Mouse (Mus musculus): ENCODE measurements around the gene Klc3.

GRCm38 (mm10) chr7:19409753-19410152 lies 5.8 kb upstream of the Klc3 start:
- TF ChIP-seq CTCF (IDR thresholded peaks at IDR 0.05) (no peak), POLR2A (IDR thresholded peaks at IDR 0.05; ENCODE audit: insufficient read depth, low read depth, low read length) (0 out of 2 replicates have a peak, but pooled peaks have one; percentile 28), EP300 (IDR thresholded peaks at IDR 0.05; ENCODE audit: insufficient read depth, low read depth, low read length) (no peak)

Data from heart, adult 2 months (tissue).